Mouse (Mus musculus) forebrain, embryonic 16.5 days (tissue): Measurements from ENCODE around the gene Trio. TPM values are rescaled to one million over a fixed set of nuclear protein-coding genes. Genes with fewer than 3 reads are reported as not detected.

Source experiments
- ATAC-seq: fragments of 200-750 bp; cut with Nextera tagmentation; 2 replicates; pipeline ENCODE4 v1.8.0; 2017; ENCODE audit warnings: mild to moderate bottlenecking, moderate library complexity
- H3K27ac ChIP-seq: fragments of 300-500 bp; sonication (generic); 2 replicates; pipeline ENCODE4 v1.5.1; 2014; ENCODE audit warnings: low read length, control low read depth
- H3K27me3 ChIP-seq: fragments of 300-500 bp; sonication (generic); replicated peaks from 2 replicates; pipeline ENCODE4 v1.6.1; 2014; ENCODE audit warnings: low read length; ENCODE audit not compliant: control insufficient read depth, insufficient read depth
- H3K36me3 ChIP-seq: fragments of 300-500 bp; sonication (generic); 2 replicates; pipeline ENCODE4 v1.6.1; 2014; ENCODE audit not compliant: control insufficient read depth, insufficient read depth
- H3K4me1 ChIP-seq: fragments of 300-500 bp; sonication (generic); replicated peaks from 2 replicates; pipeline ENCODE4 v1.6.1; 2014; ENCODE audit warnings: low read length; ENCODE audit not compliant: control insufficient read depth, insufficient read depth
- H3K4me2 ChIP-seq: fragments of 300-500 bp; sonication (generic); 2 replicates; pipeline ENCODE4 v1.6.1; 2014; ENCODE audit warnings: mild to moderate bottlenecking, low read length, control low read depth
- H3K4me3 ChIP-seq: fragments of 300-500 bp; sonication (generic); replicated peaks from 2 replicates; pipeline ENCODE4 v1.5.1; 2014; ENCODE audit warnings: mild to moderate bottlenecking, low read length, control low read depth
- H3K9ac ChIP-seq: fragments of 300-500 bp; sonication (generic); replicated peaks from 2 replicates; pipeline ENCODE4 v1.6.1; 2014; ENCODE audit warnings: low read depth, low read length, control low read depth
- H3K9me3 ChIP-seq: fragments of 300-500 bp; sonication (generic); 2 replicates; pipeline ENCODE4 v1.6.1; 2016; ENCODE audit warnings: low read length; ENCODE audit not compliant: control insufficient read depth
- WGBS: fragments of 180-500 bp; shearing (Covaris S2); extraction: QIAGEN DNeasy Blood & Tissue Kit; methylation state at CpG from one replicate; pipeline ENCODE4 v1.1.7; 2014; 5-methylcytosine and 5-hydroxymethylcytosine counted together
- polyA plus RNA-seq: library from polyadenylated mRNA; unstranded; fragments of >200 nt; fragmentation: Nextera tagmentation; extraction: Ambion mirVana; gene quantifications from 2 replicates; pipeline ENCODE4 v1.2.1, GENCODE M21; 2015

The Trio gene
- polyA plus RNA-seq, 1 experiment from 2014 or later: 42.6 TPM

DNA sequence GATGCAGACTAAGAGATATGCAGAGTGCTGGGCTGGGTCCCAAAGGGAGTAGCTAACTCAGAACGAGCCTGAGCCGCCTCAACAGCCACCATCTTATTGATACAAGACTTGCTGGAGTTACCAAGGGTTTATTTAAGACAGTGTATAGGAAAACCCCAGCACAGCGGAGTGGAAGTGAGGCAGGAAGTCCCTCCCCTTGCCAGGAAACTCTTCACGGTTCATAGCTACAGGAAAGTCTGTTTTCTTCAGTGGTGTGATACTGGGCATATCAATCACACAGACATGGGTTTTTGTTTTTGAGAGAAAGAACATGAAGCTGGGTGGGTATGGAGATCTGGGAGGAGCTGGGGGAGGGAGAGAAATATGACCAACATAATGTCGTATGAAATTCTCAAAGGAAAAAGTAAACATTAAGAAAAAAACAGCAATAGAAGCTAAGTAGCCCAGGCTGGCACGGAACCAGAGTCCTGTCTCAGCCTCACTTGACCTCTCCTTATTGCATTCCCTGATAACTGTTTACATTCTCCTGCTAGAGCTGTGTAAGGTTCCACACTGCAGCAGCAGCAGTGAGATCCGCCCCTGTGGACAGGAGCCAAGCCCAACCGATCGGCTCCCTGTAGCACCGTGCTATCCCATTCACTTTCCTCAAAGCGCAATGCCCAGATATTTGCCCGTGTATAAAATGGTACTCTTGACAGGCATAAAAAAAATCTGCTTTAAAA lies 240.2 kb downstream of the Trio start:
- WGBS: 35% methylated on average over 12 of the region's 12 CpGs

DNA sequence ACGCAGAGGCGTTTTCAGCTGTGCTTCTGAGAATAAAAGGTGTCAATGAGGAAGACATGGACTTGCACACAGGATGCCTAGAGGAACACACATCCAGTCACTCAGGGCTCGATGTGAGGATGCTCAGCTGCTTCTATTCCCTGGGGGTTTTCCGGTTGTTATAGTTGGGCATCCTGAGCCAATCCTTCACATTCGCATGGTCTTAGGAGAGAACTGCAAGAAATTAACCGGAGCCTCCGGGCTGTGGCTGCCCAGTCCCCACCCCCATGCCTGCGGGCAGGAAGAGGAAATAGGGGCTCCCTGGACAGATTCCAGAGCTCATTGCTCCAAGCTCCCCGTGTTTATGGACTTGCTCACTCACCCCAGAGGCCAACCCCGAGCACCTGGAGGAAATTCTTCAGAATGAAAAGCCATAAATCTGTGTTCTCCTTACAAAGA lies 241.5 kb downstream of the Trio start:
- 0 out of 2 replicates have a peak overlapping the region, but pooled peaks have one; percentile 22 for H3K9ac ChIP-seq
- no peak for ATAC-seq
- WGBS: 16% methylated on average over 10 of the region's 10 CpGs

More for the DNA sequence above, 240.2 kb downstream of the Trio start:
- Histone ChIP-seq H3K4me1 (peaks cover 83% of the 10 kb centered on the region), H3K27ac (no peak overlapping the region; the same call in 1 of the 2 replicates), H3K9ac (no peak overlapping the region), H3K4me2 (peak overlapping the region; percentile 12), H3K9me3 (no peaks in the 10 kb centered on the region), H3K36me3 (no peaks in the 10 kb centered on the region), H3K4me3 (no peak overlapping the region), H3K27me3 (no peaks in the 10 kb centered on the region)
- ATAC-seq: 0 out of 2 replicates have a peak, but pooled peaks have one; percentile 34

DNA sequence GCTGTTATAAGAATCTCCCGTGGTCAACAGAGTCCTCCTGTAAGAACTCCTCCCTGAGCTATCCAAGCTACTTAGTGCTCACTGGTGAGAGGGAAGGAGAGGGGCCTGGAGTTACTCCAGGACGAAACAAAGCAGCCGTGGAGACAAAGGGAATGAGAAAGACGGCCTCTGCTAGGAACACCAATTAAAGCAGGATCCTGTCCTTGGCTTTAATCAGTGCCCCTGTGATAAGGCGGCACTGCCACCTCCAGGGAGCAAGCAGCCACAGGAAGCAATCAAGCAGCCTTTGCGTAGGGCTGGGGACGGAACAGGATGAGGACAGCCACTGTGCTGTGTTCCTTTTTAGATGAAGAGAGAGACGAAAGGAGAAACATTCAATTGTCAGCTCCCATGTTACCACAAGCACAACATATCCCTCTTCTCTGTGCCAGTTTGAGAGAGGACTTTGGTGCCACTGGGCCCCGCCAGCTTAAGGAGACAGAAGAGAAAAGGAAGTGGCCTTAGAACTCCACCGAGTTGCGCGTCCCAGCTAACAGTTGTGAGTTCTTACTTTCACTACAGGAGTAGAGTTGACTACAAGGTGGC lies 242.0 kb downstream of the Trio start:
- 13% methylated on average over 12 of the region's 12 CpGs for WGBS
- H3K27ac ChIP-seq: peak overlapping the region; percentile 72
- H3K4me3 ChIP-seq: no peak overlapping the region
- H3K4me1 ChIP-seq: peaks cover 84% of the 10 kb centered on the region
- H3K4me2 ChIP-seq: peak overlapping the region; percentile 25; the same call in 1 of the 2 replicates
- no peaks in the 10 kb centered on the region for H3K9me3 ChIP-seq
- no peaks in the 10 kb centered on the region for H3K27me3 ChIP-seq
- peak; percentile 10; the same call in 1 of the 2 replicates for ATAC-seq
- H3K9ac ChIP-seq: peak overlapping the region; percentile 18; the same call in 1 of the 2 replicates
- no peaks in the 10 kb centered on the region for H3K36me3 ChIP-seq

More for the DNA sequence above, 241.5 kb downstream of the Trio start:
- Histone ChIP-seq H3K4me1 (peaks cover 85% of the 10 kb centered on the region), H3K4me3 (no peak overlapping the region), H3K36me3 (no peaks in the 10 kb centered on the region), H3K4me2 (peak overlapping the region; percentile 1; the same call in 1 of the 2 replicates), H3K27me3 (no peaks in the 10 kb centered on the region), H3K9me3 (no peaks in the 10 kb centered on the region), H3K27ac (peak overlapping the region; percentile 72)

DNA sequence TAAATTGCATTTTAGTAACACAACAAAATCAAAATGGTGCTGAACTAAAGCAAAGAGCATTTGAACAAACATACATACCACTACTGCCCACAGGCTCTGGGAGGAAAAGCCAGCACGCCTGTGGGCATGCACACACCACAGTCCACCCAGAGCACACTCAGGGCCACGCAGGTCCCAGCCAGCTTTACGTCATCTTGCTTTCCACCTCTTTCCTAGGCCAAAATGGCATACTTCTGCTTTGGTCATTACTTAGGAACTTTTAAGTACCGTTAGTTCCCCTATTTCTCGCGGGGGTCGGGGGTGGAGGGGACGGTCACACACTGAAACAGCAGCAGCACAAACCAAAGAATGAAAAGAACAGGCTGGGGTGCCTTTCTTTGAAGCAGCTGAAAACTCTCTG lies 242.6 kb downstream of the Trio start:
- no peaks in the 10 kb centered on the region for H3K36me3 ChIP-seq
- 0 out of 2 replicates have a peak overlapping the region, but pooled peaks have one; percentile 18 for H3K9ac ChIP-seq
- H3K27me3 ChIP-seq: no peaks in the 10 kb centered on the region
- ATAC-seq: no peak
- peak overlapping the region; percentile 72 for H3K27ac ChIP-seq
- WGBS: 11% methylated on average over 8 of the region's 8 CpGs
- peaks cover 84% of the 10 kb centered on the region for H3K4me1 ChIP-seq
- no peaks in the 10 kb centered on the region for H3K9me3 ChIP-seq
- H3K4me3 ChIP-seq: no peak overlapping the region
- H3K4me2 ChIP-seq: 0 out of 2 replicates have a peak overlapping the region, but pooled peaks have one; percentile 6

DNA sequence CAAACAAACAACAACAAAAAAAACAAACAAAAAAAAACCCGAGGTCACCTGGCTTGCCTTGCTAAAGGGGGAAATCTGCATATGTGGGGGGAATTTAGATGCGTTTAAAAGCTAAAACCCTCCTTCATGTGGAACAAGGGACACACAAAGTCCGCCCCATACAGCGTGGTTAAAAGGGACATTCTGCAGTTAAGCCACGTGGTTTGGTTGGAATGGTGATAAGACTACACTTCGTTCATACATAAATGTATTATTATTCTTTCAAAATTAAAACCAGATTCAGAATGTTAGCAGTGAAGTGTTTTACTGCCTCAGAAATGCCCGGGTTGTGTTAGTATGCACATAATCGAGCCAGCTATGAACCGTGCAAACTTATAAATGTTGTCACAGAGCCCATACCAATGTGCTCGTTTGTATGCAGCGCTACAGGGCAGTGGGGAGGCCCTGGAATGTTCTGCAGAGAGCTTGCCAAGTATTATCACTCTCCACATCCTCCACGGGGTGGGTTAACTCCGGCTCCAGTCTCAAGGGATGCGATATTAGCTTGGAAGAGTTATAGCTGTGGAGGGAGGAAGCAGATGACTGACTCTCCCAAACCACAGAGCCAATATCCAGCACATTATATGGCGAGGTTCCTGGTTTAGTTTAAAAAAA lies 243.1 kb downstream of the Trio start:
- Histone ChIP-seq H3K4me3 (no peak overlapping the region), H3K36me3 (no peaks in the 10 kb centered on the region), H3K9ac (no peak overlapping the region), H3K27me3 (no peaks in the 10 kb centered on the region), H3K4me2 (no peak overlapping the region), H3K4me1 (peaks cover 84% of the 10 kb centered on the region), H3K9me3 (no peaks in the 10 kb centered on the region), H3K27ac (peak overlapping the region; percentile 26; the same call in 1 of the 2 replicates)
- ATAC-seq: peak; percentile 63
- WGBS: 13% methylated on average over 15 of the region's 15 CpGs

DNA sequence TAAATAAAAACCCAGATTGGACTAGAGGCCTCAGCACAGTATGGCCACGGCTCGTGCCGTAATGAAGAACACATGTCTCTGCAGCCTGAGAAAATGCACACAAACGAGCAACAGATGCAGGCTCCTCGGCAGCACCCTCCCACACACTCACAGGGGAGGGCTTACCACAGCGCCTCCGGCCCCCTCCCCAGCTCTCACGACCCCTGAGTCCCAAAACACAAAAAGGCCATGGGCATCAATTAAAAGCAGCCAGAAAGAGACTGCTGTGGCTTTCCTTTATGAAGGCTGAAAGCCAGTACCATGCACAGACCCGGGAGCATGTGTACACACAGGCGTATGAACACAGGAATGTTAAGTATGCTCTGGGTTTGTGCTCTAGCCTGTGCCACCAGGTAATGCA lies 245.8 kb downstream of the Trio start:
- Histone ChIP-seq H3K9me3 (no peaks in the 10 kb centered on the region), H3K4me2 (peak overlapping the region; percentile 14; the same call in 1 of the 2 replicates), H3K36me3 (no peaks in the 10 kb centered on the region), H3K9ac (peak overlapping the region; percentile 26; the same call in 1 of the 2 replicates), H3K4me3 (no peak overlapping the region), H3K27me3 (no peaks in the 10 kb centered on the region), H3K27ac (peak overlapping the region; percentile 57), H3K4me1 (peaks cover 64% of the 10 kb centered on the region)
- WGBS: 7% methylated on average over 10 of the region's 10 CpGs
- peak; percentile 61 for ATAC-seq

DNA sequence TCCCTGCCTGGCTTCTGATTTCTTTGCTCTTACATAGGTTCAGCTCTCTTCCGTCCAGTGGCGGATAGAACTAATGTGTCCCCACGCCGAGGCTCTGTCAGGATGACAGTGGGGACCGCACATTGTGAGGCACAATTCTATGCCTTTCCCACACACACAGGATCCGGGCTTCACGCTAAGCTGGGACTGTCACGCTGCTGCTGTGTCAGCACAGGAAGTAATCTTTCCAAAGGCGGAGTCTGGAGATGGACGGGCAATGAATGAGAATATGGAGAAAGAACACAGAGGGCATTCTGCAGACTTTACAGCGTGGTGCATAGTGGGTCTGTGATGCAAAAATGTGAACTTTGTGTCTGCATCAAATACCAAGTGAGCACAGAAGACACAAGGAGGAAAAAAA lies 246.2 kb downstream of the Trio start:
- peaks cover 60% of the 10 kb centered on the region for H3K4me1 ChIP-seq
- H3K27me3 ChIP-seq: no peaks in the 10 kb centered on the region
- ATAC-seq: no peak
- no peak overlapping the region for H3K4me3 ChIP-seq
- no peaks in the 10 kb centered on the region for H3K36me3 ChIP-seq
- H3K4me2 ChIP-seq: no peak overlapping the region; the same call in 1 of the 2 replicates
- WGBS: 35% methylated on average over 11 of the region's 11 CpGs
- no peak overlapping the region for H3K9ac ChIP-seq
- H3K9me3 ChIP-seq: no peaks in the 10 kb centered on the region
- H3K27ac ChIP-seq: peak overlapping the region; percentile 57

DNA sequence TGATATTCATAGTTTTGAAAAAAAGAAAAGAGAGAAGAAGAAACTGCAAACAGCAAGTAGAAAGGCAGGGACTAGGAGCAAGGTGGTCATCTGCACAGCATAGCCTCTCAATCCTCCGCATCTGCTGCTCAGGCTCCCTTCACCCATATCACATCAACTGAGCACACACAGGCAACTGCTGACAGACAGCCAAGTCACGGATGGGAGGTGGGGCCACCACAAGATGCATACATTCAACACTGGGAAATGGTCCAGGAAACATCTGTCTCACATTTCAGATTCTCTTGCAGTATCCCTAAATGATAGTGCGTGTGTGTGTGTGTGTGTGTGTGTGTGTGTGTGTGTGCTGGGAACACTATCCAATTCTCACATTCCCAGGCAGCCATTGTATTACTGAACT lies 247.4 kb downstream of the Trio start:
- Histone ChIP-seq H3K4me3 (no peak overlapping the region), H3K36me3 (peaks cover 6% of the 10 kb centered on the region; the same call in 1 of the 2 replicates), H3K4me1 (peaks cover 49% of the 10 kb centered on the region), H3K9me3 (no peaks in the 10 kb centered on the region), H3K4me2 (no peak overlapping the region), H3K27ac (peak overlapping the region; percentile 61), H3K27me3 (no peaks in the 10 kb centered on the region), H3K9ac (no peak overlapping the region)
- WGBS: 8% methylated on average over 3 of the region's 3 CpGs
- peak; percentile 18 for ATAC-seq
